Mouse (Mus musculus) kidney, postnatal 25 days (tissue): ENCODE measurements around the gene Rhof.

ENCODE experiments used
- DNase-seq, 2 experiments: peaks; one replicate each; pipeline ENCODE4 v3.0.0; 2021; ENCODE audit warnings: mixed read lengths in 2 of 2

Rhof gene

GRCm38 (mm10) chr5:123109452-123110203, 22.9 kb downstream of the Rhof start:
- peak; percentile 54 to 77 for DNase-seq

GRCm38 (mm10) chr5:123104769-123105168, 27.7 kb downstream of the Rhof start:
- no peak for DNase-seq

- DNase-seq, result peak; percentile 76 to 93
Observed at GRCm38 (mm10) chr5:123103556-123103955, 28.9 kb downstream of the Rhof start.

- DNase-seq, result no peak
Observed at GRCm38 (mm10) chr5:123102376-123102775, 30.1 kb downstream of the Rhof start.

GRCm38 (mm10) chr5:123098487-123098886, 34.0 kb downstream of the Rhof start:
- no peak for DNase-seq

- no peak for DNase-seq
Observed at GRCm38 (mm10) chr5:123096299-123096698, 36.2 kb downstream of the Rhof start.

- DNase-seq, result peak; percentile 64 to 76
Observed at GRCm38 (mm10) chr5:123094238-123094991, 38.1 kb downstream of the Rhof start.

- no peak for DNase-seq
Observed at GRCm38 (mm10) chr5:123093077-123093633, 39.3 kb downstream of the Rhof start.

GRCm38 (mm10) chr5:123090560-123091306, 41.8 kb downstream of the Rhof start:
- no peak for DNase-seq

- DNase-seq, result no peak
Observed at GRCm38 (mm10) chr5:123088784-123089183, 43.7 kb downstream of the Rhof start.

- no peak for DNase-seq
Observed at GRCm38 (mm10) chr5:123086501-123086900, 46.0 kb downstream of the Rhof start.

GRCm38 (mm10) chr5:123083340-123084050, 49.0 kb downstream of the Rhof start:
- DNase-seq, result no peak

- DNase-seq, result no peak
Observed at GRCm38 (mm10) chr5:123080510-123080909, 52.0 kb downstream of the Rhof start.

- DNase-seq, result peak in 1 of 2 experiments; percentile 72
Observed at GRCm38 (mm10) chr5:123080041-123080440, 52.5 kb downstream of the Rhof start.

GRCm38 (mm10) chr5:123079568-123079967, 52.9 kb downstream of the Rhof start:
- no peak for DNase-seq

GRCm38 (mm10) chr5:123076419-123077281, 55.8 kb downstream of the Rhof start:
- DNase-seq, result no peak

GRCm38 (mm10) chr5:123075576-123076418, 56.7 kb downstream of the Rhof start:
- peak; percentile 93 to 97 for DNase-seq

- DNase-seq, result no peak
Observed at GRCm38 (mm10) chr5:123068714-123069113, 63.8 kb downstream of the Rhof start.

- no peak for DNase-seq
Observed at GRCm38 (mm10) chr5:123068115-123068514, 64.4 kb downstream of the Rhof start, which contains the start of gene Tmem120b. Gene Tmem120b, plus strand, starts transcription at chr5:123068415.

GRCm38 (mm10) chr5:123067395-123067995, 65.0 kb downstream of the Rhof start:
- peak in 1 of 2 experiments; percentile 47 for DNase-seq
